Comparison of ENCODE assay signal across 28 mouse cellular contexts in genomic region chr6:22524384-22524783, GRCm38 (mm10).
"Had no signal": no experiment of that assay in that cellular context is flagged by ENCODE, and none has a peak within 500 bp of the region (broad histone marks: within the 10 kb centered on the region; RNA-seq: fewer than 3 reads in every experiment).

No protein-coding gene starts in this region.

- H3K9me3 ChIP-seq: heart, embryonic 13.5 days; heart, embryonic 15.5 days; hindbrain, embryonic 13.5 days; hindbrain, embryonic 15.5 days; kidney, embryonic 15.5 days; limb, embryonic 10.5 days; limb, embryonic 12.5 days; liver, embryonic 13.5 days; liver, embryonic 15.5 days had no signal

- H3K27ac ChIP-seq: heart, adult 2 months; heart, embryonic 13.5 days; heart, embryonic 15.5 days; hindbrain, embryonic 13.5 days; hindbrain, embryonic 15.5 days; kidney, embryonic 15.5 days; kidney, postnatal 0 days; left cerebral cortex, adult 2 months; limb, embryonic 10.5 days; limb, embryonic 12.5 days; liver, embryonic 13.5 days; liver, embryonic 15.5 days had no signal

- H3K4me2 ChIP-seq: heart, embryonic 11.5 days; heart, embryonic 13.5 days; heart, embryonic 15.5 days; hindbrain, embryonic 13.5 days; hindbrain, embryonic 15.5 days; kidney, embryonic 15.5 days; limb, embryonic 12.5 days; liver, embryonic 11.5 days; liver, embryonic 13.5 days; liver, embryonic 15.5 days had no signal

- DNase-seq: gastrocnemius, postnatal 14 days; gastrocnemius, postnatal 36 days; heart, adult 11 months; heart, adult 2 months; heart, postnatal 14 days; heart, postnatal 36 days; kidney, adult 11 months; kidney, adult 2 months; kidney, adult 9 months; kidney, postnatal 14 days; kidney, postnatal 36 days; liver; liver, embryonic 13.5 days; liver, postnatal 0 days had no signal

- H3K4me3 ChIP-seq: heart, adult 2 months; heart, embryonic 13.5 days; heart, embryonic 15.5 days; hindbrain, embryonic 13.5 days; hindbrain, embryonic 15.5 days; kidney, embryonic 15.5 days; left cerebral cortex, adult 2 months; limb, embryonic 10.5 days; limb, embryonic 12.5 days; liver, embryonic 13.5 days; liver, embryonic 15.5 days had no signal

- H3K36me3 ChIP-seq: heart, embryonic 13.5 days; heart, embryonic 15.5 days; hindbrain, embryonic 13.5 days; hindbrain, embryonic 15.5 days; kidney, embryonic 15.5 days; limb, embryonic 10.5 days; limb, embryonic 12.5 days; liver, embryonic 13.5 days; liver, embryonic 15.5 days had no signal

- H3K4me1 ChIP-seq: heart, embryonic 13.5 days; heart, embryonic 15.5 days; hindbrain, embryonic 13.5 days; hindbrain, embryonic 15.5 days; kidney, embryonic 15.5 days; limb, embryonic 10.5 days; limb, embryonic 12.5 days; liver, embryonic 13.5 days; liver, embryonic 15.5 days had no signal

- H3K27me3 ChIP-seq: heart, embryonic 13.5 days; heart, embryonic 15.5 days; hindbrain, embryonic 13.5 days; hindbrain, embryonic 15.5 days; kidney, embryonic 15.5 days; limb, embryonic 12.5 days; liver, embryonic 13.5 days; liver, embryonic 15.5 days had no signal

- ATAC-seq: hindbrain, postnatal 0 days; intestine, embryonic 16.5 days; liver, postnatal 0 days had no signal

- H3K9ac ChIP-seq: heart, embryonic 13.5 days; heart, embryonic 15.5 days; hindbrain, embryonic 13.5 days; hindbrain, embryonic 15.5 days; kidney, embryonic 15.5 days; limb, embryonic 12.5 days; liver, embryonic 13.5 days; liver, embryonic 15.5 days; liver, postnatal 0 days had no signal
